Mouse (Mus musculus) midbrain, embryonic 11.5 days (tissue): ENCODE data around the gene Lgals12. TPM values are rescaled to one million over a fixed set of nuclear protein-coding genes. Genes with fewer than 3 reads are reported as not detected.

Source experiments
- ATAC-seq: fragments of 200-750 bp; cut with Nextera tagmentation; 2 replicates; pipeline ENCODE4 v1.8.0; 2017; ENCODE audit warnings: moderate TSS enrichment, moderate library complexity; ENCODE audit not compliant: low FRiP score
- DNase-seq: peaks from one replicate; pipeline ENCODE4 v3.0.0; 2015; ENCODE audit warnings: low spot score; ENCODE audit errors: missing footprints
- H3K27ac ChIP-seq: fragments of 300-500 bp; sonication (generic); 2 replicates; pipeline ENCODE4 v1.5.1; 2014; ENCODE audit warnings: low read depth, low read length
- H3K27me3 ChIP-seq: fragments of 300-500 bp; sonication (generic); 2 replicates; pipeline ENCODE4 v1.6.1; 2014; ENCODE audit warnings: mild to moderate bottlenecking, low read length, moderate library complexity, mixed read lengths; ENCODE audit not compliant: control insufficient read depth, insufficient read depth
- H3K36me3 ChIP-seq: fragments of 300-500 bp; sonication (generic); 2 replicates; pipeline ENCODE4 v1.6.1; 2014; ENCODE audit warnings: mild to moderate bottlenecking, low read length, moderate library complexity, mixed read lengths; ENCODE audit not compliant: control insufficient read depth, insufficient read depth
- H3K4me1 ChIP-seq: fragments of 300-500 bp; sonication (generic); 2 replicates; pipeline ENCODE4 v1.6.1; 2014; ENCODE audit warnings: low read length; ENCODE audit not compliant: control insufficient read depth, insufficient read depth
- H3K4me2 ChIP-seq: fragments of 300-500 bp; sonication (generic); 2 replicates; pipeline ENCODE4 v1.6.1; 2014; ENCODE audit warnings: mild to moderate bottlenecking, moderate library complexity
- H3K4me3 ChIP-seq: fragments of 300-500 bp; sonication (generic); 2 replicates; pipeline ENCODE4 v1.5.1; 2014; ENCODE audit warnings: low read depth, low read length
- H3K9ac ChIP-seq: fragments of 300-500 bp; sonication (generic); 2 replicates; pipeline ENCODE4 v1.6.1; 2014; ENCODE audit warnings: low read length
- H3K9me3 ChIP-seq: fragments of 300-500 bp; sonication (generic); 2 replicates; pipeline ENCODE4 v1.6.1; 2016; ENCODE audit warnings: low read length; ENCODE audit not compliant: control insufficient read depth
- WGBS: fragments of 180-500 bp; shearing (Covaris S2); extraction: QIAGEN DNeasy Blood & Tissue Kit; methylation state at CpG from one replicate; pipeline ENCODE4 v1.1.7; 2014; 5-methylcytosine and 5-hydroxymethylcytosine counted together
- polyA plus RNA-seq: library from polyadenylated mRNA; unstranded; fragments of >200 nt; fragmentation: Nextera tagmentation; extraction: Ambion mirVana; gene quantifications from 2 replicates; pipeline ENCODE4 v1.2.1, GENCODE M21; 2014

Gene Lgals12
- polyA plus RNA-seq, 1 experiment from 2014 or later: not detected

- peak; percentile 68; the same call in 1 of the 2 replicates for ATAC-seq
- Histone ChIP-seq H3K36me3 (no peaks in the 10 kb centered on the region), H3K4me3 (peak within 1 kb of the TSS; percentile 23), H3K4me1 (peaks cover 8% of the 10 kb centered on the region), H3K27ac (no peak within 1 kb of the TSS), H3K27me3 (peaks cover 5% of the 10 kb centered on the region; the same call in 1 of the 2 replicates), H3K9me3 (no peaks in the 10 kb centered on the region), H3K9ac (0 out of 2 replicates have a peak within 1 kb of the TSS, but pooled peaks have one; percentile 21), H3K4me2 (peak within 1 kb of the TSS; percentile 73)
- DNase-seq: peak; percentile 89
- WGBS: 3% methylated on average over 54 of the region's 54 CpGs
Observed at GRCm38 (mm10) chr19:7611942-7612757, 5.2 kb upstream of the Lgals12 start, which contains the start of gene Hrasls5. Hrasls5 (plus strand) TSS chr19:7612541.

- Histone ChIP-seq H3K4me1 (peaks cover 8% of the 10 kb centered on the region), H3K36me3 (no peaks in the 10 kb centered on the region), H3K27me3 (peaks cover 5% of the 10 kb centered on the region; the same call in 1 of the 2 replicates), H3K9me3 (no peaks in the 10 kb centered on the region), H3K9ac (no peak overlapping the region), H3K4me2 (no peak overlapping the region), H3K27ac (no peak overlapping the region), H3K4me3 (no peak overlapping the region)
- WGBS: 78% methylated on average over 7 of the region's 7 CpGs
- ATAC-seq (no peak), DNase-seq (peak; percentile 51)
Observed at GRCm38 (mm10) chr19:7607690-7608201, 753 bp upstream of the Lgals12 start.

DNA sequence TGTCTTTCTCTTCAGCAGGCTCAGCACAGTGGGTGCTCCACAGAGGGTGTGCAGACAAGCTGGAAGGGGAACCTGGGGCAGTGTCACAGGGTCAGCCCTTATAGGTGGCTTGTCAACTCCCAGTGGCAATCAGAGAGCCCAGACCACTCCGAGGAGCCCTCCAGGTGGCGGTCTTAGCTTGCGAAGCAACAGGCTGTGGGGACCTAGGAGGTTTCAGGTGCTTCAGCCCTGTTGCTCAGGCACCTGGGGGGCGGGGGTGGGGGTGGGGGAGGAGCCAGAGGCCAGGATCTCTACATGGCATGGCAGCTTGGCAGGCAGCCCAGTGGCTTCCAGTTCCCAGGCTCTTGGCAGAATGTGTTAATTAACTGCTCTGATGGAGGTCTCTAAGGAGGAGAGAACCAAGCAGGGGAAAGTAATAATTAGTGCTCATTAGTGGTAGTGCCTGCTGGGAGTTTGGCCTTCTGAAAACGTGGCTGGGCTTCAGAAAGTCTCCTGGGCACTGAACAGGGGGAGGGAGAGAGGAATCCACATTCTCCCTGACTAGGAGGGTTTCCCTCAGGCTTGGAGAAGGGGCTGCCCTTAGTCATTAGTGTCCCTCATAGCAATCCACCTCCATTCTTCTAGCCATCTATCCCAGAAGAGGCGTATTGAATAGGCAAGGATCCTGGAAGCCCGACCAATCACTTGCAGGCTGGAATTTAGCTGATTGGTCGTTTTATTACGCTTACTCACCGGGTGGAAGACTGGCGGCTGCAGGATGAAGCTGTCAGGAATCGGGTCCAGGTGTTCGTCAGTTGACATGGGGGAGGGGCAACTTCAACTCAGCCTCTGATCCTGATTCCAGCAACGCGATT, 836 bp downstream of the Lgals12 start:
- peak overlapping the region; percentile 48 for H3K4me2 ChIP-seq
- H3K36me3 ChIP-seq: no peaks in the 10 kb centered on the region
- H3K27me3 ChIP-seq: no peaks in the 10 kb centered on the region
- peak overlapping the region; percentile 6; the same call in 1 of the 2 replicates for H3K4me3 ChIP-seq
- ATAC-seq: peak; percentile 67
- 7% methylated on average over 15 of the region's 15 CpGs for WGBS
- no peaks in the 10 kb centered on the region for H3K9me3 ChIP-seq
- H3K27ac ChIP-seq: 0 out of 2 replicates have a peak overlapping the region, but pooled peaks have one; percentile 8
- H3K4me1 ChIP-seq: no peaks in the 10 kb centered on the region
- H3K9ac ChIP-seq: no peak overlapping the region; the same call in 1 of the 2 replicates
- peak; percentile 87 for DNase-seq

DNA sequence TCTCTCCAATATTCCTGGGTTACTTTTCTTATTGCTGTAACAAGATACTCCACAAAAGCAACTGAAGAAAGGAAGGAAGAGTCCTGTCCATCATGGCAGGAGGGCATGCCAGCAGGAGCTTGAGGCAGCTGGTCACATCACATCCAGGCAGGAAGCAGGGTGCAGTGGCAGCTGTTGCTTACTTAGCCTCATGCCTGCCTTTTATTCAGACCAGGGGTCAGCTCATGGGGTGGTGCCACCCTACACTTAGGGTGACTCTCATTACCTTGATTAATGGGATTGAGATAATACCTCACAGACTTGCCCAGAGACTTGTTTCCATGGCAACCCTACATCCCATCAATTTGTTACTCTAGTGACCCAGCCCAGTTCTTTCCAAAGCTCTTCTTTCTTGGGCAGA, 2.0 kb downstream of the Lgals12 start:
- Histone ChIP-seq H3K27me3 (no peaks in the 10 kb centered on the region), H3K4me1 (no peaks in the 10 kb centered on the region), H3K9ac (no peak overlapping the region), H3K36me3 (no peaks in the 10 kb centered on the region), H3K4me2 (no peak overlapping the region), H3K27ac (no peak overlapping the region), H3K4me3 (no peak overlapping the region), H3K9me3 (no peaks in the 10 kb centered on the region)
- peak; percentile 33 for DNase-seq
- no peak for ATAC-seq

- Histone ChIP-seq H3K27me3 (no peaks in the 10 kb centered on the region), H3K4me1 (no peaks in the 10 kb centered on the region), H3K4me3 (no peak overlapping the region), H3K9ac (no peak overlapping the region), H3K27ac (no peak overlapping the region), H3K9me3 (no peaks in the 10 kb centered on the region), H3K36me3 (no peaks in the 10 kb centered on the region), H3K4me2 (no peak overlapping the region)
- no peak for ATAC-seq
- WGBS: 94% methylated on average over 10 of the region's 10 CpGs
- no peak for DNase-seq
Observed at GRCm38 (mm10) chr19:7604107-7604506, 2.9 kb downstream of the Lgals12 start.

DNA sequence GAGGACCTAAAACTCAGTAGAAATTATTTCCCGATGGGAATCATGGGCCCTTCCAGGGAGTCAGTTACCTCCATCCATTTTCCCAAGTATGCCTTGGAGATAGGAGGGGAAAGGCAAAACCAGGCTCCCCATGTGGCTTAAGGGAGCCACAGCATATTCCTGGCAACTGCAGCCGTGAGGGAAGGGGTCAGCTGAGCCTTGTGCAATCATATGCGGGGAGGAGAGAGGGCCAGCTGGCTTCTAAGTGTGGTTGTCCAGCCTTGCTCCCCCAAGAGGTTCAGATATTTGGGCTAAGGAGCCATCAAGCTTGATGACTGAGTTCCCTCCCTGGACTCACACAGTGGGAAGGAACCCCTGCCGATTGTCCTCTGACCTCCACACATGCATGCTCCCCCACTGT, 5.4 kb downstream of the Lgals12 start:
- Histone ChIP-seq H3K9me3 (no peaks in the 10 kb centered on the region), H3K27ac (no peak overlapping the region), H3K9ac (no peak overlapping the region), H3K4me1 (no peaks in the 10 kb centered on the region), H3K4me2 (no peak overlapping the region), H3K4me3 (no peak overlapping the region), H3K27me3 (no peaks in the 10 kb centered on the region), H3K36me3 (no peaks in the 10 kb centered on the region)
- ATAC-seq: no peak
- 78% methylated on average over 4 of the region's 4 CpGs for WGBS
- DNase-seq: no peak

DNA sequence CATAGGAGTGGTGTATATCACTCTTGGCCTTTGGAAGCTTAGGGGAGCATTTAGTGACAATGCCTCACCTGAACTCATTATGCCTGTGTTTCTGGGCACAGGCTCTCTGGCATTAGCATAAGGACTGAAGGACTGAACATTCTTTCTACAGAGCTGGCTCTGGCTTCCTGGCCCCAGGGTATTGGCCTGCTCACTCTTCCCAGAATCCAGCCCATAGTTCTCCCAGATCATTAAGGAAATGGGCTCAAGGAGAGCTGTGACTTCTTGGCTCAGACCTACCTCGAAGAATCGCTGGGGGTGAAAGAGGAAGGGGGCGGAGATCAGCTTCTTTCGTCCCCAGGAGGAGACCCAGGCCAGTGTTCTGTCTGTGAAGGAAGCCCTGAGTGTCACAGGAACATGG, 8.5 kb downstream of the Lgals12 start:
- Histone ChIP-seq H3K4me1 (no peaks in the 10 kb centered on the region), H3K27me3 (no peaks in the 10 kb centered on the region), H3K4me3 (no peak overlapping the region), H3K9ac (no peak overlapping the region), H3K36me3 (no peaks in the 10 kb centered on the region), H3K27ac (no peak overlapping the region), H3K9me3 (no peaks in the 10 kb centered on the region), H3K4me2 (no peak overlapping the region)
- WGBS: 60% methylated on average over 4 of the region's 4 CpGs
- DNase-seq (peak; percentile 51), ATAC-seq (no peak)

DNA sequence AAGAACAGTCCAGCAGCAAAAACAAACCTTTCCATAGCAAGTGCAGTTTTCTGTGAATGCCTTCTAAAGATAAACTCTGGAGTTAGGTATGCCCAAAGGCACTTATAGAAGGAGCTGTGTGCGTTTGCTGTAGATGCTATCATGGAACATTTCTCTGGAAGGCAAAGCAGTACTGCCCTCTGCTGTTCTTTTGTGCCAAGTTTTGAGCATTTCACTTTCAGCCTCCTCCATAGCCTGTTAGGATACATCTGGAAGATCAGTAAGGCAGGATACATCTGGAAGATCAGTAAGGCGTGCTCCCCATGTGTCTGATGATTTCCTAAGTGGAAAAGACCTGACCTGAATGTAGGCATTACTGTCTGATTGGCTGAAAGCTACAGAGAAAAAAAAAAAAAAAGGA, 11.5 kb downstream of the Lgals12 start:
- H3K9ac ChIP-seq: no peak overlapping the region
- WGBS: 31% methylated on average over 2 of the region's 2 CpGs
- H3K27me3 ChIP-seq: no peaks in the 10 kb centered on the region
- peak; percentile 84 for DNase-seq
- H3K27ac ChIP-seq: no peak overlapping the region
- H3K4me3 ChIP-seq: no peak overlapping the region
- ATAC-seq: no peak
- H3K4me2 ChIP-seq: no peak overlapping the region
- H3K36me3 ChIP-seq: no peaks in the 10 kb centered on the region
- H3K4me1 ChIP-seq: no peaks in the 10 kb centered on the region
- H3K9me3 ChIP-seq: no peaks in the 10 kb centered on the region
